Mouse (Mus musculus): ENCODE data around the gene Jag2. TPM values are rescaled to one million over a fixed set of nuclear protein-coding genes. Genes with fewer than 3 reads are reported as not detected.

Jag2 gene
- total RNA-seq (2023), result 1 to 10 TPM; 3.6 to 4.5 TPM

GRCm38 (mm10) chr12:112929562-112930352 is at the start of gene Jag2:
Gene Jag2 (minus strand): TSS chr12:112929776.

GRCm38 (mm10) chr12:112976371-112977073 is 46.9 kb upstream of the Jag2 start, which contains the start of gene Btbd6:
Gene Btbd6 (plus strand): TSS chr12:112976482.

GRCm38 (mm10) chr12:112941776-112942713 is 12.5 kb upstream of the Jag2 start, which contains the start of gene Nudt14:
Gene Nudt14 (minus strand): TSS chr12:112942124.

GRCm38 (mm10) chr12:112868178-112869087 is 61.1 kb downstream of the Jag2 start, which contains the start of gene Gpr132:
Gene Gpr132 (minus strand): TSS chr12:112868228.

Other genes starting within 250 kb of the Jag2 start
- gene Cep170b, start 209.3 kb downstream of the Jag2 start, total RNA-seq (2023), result 1 to 10 TPM in 1 of 2 experiments, under 1 TPM in 1; 0.68 to 2.7 TPM
- 1,000 to 10,000 TPM; 1,046 to 1,124 TPM for gene Pld4, start 169.1 kb downstream of the Jag2 start, total RNA-seq (2023)
- 1 to 10 TPM; 4.4 to 5.4 TPM for gene Ahnak2, start 127.1 kb downstream of the Jag2 start, total RNA-seq (2023)
- gene Clba1, start 120.8 kb downstream of the Jag2 start, total RNA-seq (2023), result 1 to 10 TPM; 1.5 to 2.5 TPM
- gene Cdca4, start 100.4 kb downstream of the Jag2 start, total RNA-seq (2023), result 10 to 100 TPM; 16.6 to 17.5 TPM
- gene Gpr132, start 61.5 kb downstream of the Jag2 start, total RNA-seq (2023), result 100 to 1,000 TPM; 208 to 247 TPM
- gene Nudt14, start 12.3 kb upstream of the Jag2 start, total RNA-seq (2023), result 10 to 100 TPM; 11.6 to 13.5 TPM
- gene Btbd6, start 46.7 kb upstream of the Jag2 start, total RNA-seq (2023), result 1 to 10 TPM; 3.8 to 4.5 TPM
- gene Brf1, start 70.9 kb upstream of the Jag2 start, total RNA-seq (2023), result 100 to 1,000 TPM in 1 of 2 experiments, 10 to 100 TPM in 1; 93.0 to 106 TPM
- 100 to 1,000 TPM; 145 to 154 TPM for gene Pacs2, start 84.7 kb upstream of the Jag2 start, total RNA-seq (2023)
- 1 to 10 TPM; 1.4 to 2.2 TPM for gene Tex22, start 144.7 kb upstream of the Jag2 start, total RNA-seq (2023)
- gene Mta1, start 168.5 kb upstream of the Jag2 start, total RNA-seq (2023), result 10 to 100 TPM; 40.3 to 40.7 TPM
- gene Crip2, start 210.5 kb upstream of the Jag2 start, total RNA-seq (2023), result 10 to 100 TPM; 69.7 to 70.5 TPM
- 1,000 to 10,000 TPM; 2,128 to 2,165 TPM for gene Crip1, start 216.5 kb upstream of the Jag2 start, total RNA-seq (2023)
- 1 to 10 TPM; 5.4 to 6.7 TPM for gene Tedc1, start 226.6 kb upstream of the Jag2 start, total RNA-seq (2023)